Mouse (Mus musculus) heart, embryonic 15.5 days (tissue): ENCODE measurements around the gene Epha8. TPM values are rescaled to one million over a fixed set of nuclear protein-coding genes. Genes with fewer than 3 reads are reported as not detected.

ENCODE experiments used
- ATAC-seq: fragments of 200-750 bp; cut with Nextera tagmentation; replicated peaks from 2 replicates; pipeline ENCODE4 v1.8.0; 2017; ENCODE audit warnings: low read depth, moderate TSS enrichment; ENCODE audit not compliant: insufficient number of reproducible peaks, insufficient read depth, low FRiP score
- H3K27ac ChIP-seq: fragments of 300-500 bp; sonication (generic); 2 replicates; pipeline ENCODE4 v1.5.1; 2015; ENCODE audit warnings: mild to moderate bottlenecking, inconsistent platforms
- H3K27me3 ChIP-seq: fragments of 300-500 bp; sonication (generic); 2 replicates; pipeline ENCODE4 v1.6.1; 2015; ENCODE audit warnings: inconsistent platforms
- H3K36me3 ChIP-seq: fragments of 300-500 bp; sonication (generic); 2 replicates; pipeline ENCODE4 v1.6.1; 2015; ENCODE audit warnings: mild to moderate bottlenecking, inconsistent platforms
- H3K4me1 ChIP-seq: fragments of 300-500 bp; sonication (generic); replicated peaks from 2 replicates; pipeline ENCODE4 v1.6.1; 2015; ENCODE audit warnings: inconsistent platforms
- H3K4me2 ChIP-seq: fragments of 300-500 bp; sonication (generic); 2 replicates; pipeline ENCODE4 v1.6.1; 2015; ENCODE audit warnings: inconsistent platforms, mild to moderate bottlenecking, moderate library complexity
- H3K4me3 ChIP-seq: fragments of 300-500 bp; sonication (generic); 2 replicates; pipeline ENCODE4 v1.5.1; 2015; ENCODE audit warnings: mild to moderate bottlenecking, inconsistent platforms
- H3K9ac ChIP-seq: fragments of 300-500 bp; sonication (generic); 2 replicates; pipeline ENCODE4 v1.6.1; 2015; ENCODE audit warnings: mild to moderate bottlenecking, inconsistent platforms
- H3K9me3 ChIP-seq: fragments of 300-500 bp; sonication (generic); replicated peaks from 2 replicates; pipeline ENCODE4 v1.6.1; 2016; ENCODE audit warnings: inconsistent platforms
- WGBS: fragments of 180-500 bp; shearing (Covaris S2); methylation state at CpG from one replicate; pipeline ENCODE4 v1.1.7; 2015; ENCODE audit warnings: mixed read lengths; 5-methylcytosine and 5-hydroxymethylcytosine counted together
- polyA plus RNA-seq: library from polyadenylated mRNA; unstranded; fragments of >200 nt; fragmentation: Nextera tagmentation; extraction: Ambion mirVana; gene quantifications from 2 replicates; pipeline ENCODE4 v1.2.1, GENCODE M21; 2015

Gene Epha8
- polyA plus RNA-seq, 1 experiment from 2014 or later: 0.04 TPM

GRCm38 (mm10) chr4:136898637-136899036 lies 58.0 kb downstream of the Epha8 start, which contains the start of gene C1qa:
Gene C1qa (minus strand): TSS chr4:136898803.
- 65% methylated on average over 9 of the region's 9 CpGs for WGBS

GRCm38 (mm10) chr4:136898084-136898598 lies 58.5 kb downstream of the Epha8 start:
- Histone ChIP-seq H3K27me3 (peaks cover 79% of the 10 kb centered on the region), H3K27ac (no peak overlapping the region), H3K9ac (no peak overlapping the region), H3K4me3 (no peak overlapping the region), H3K36me3 (no peaks in the 10 kb centered on the region), H3K4me2 (no peak overlapping the region), H3K9me3 (no peaks in the 10 kb centered on the region), H3K4me1 (no peaks in the 10 kb centered on the region)
- ATAC-seq: no peak
- WGBS: 62% methylated on average over 9 of the region's 9 CpGs

More at GRCm38 (mm10) chr4:136898637-136899036, 58.0 kb downstream of the Epha8 start, which contains the start of gene C1qa:
- Histone ChIP-seq H3K27me3 (peaks cover 79% of the 10 kb centered on the region), H3K4me1 (no peaks in the 10 kb centered on the region), H3K4me2 (no peak within 1 kb of the TSS), H3K36me3 (no peaks in the 10 kb centered on the region), H3K27ac (no peak within 1 kb of the TSS), H3K9me3 (no peaks in the 10 kb centered on the region), H3K9ac (no peak within 1 kb of the TSS), H3K4me3 (no peak within 1 kb of the TSS)
- no peak for ATAC-seq

GRCm38 (mm10) chr4:136896461-136896860 lies 60.2 kb downstream of the Epha8 start:
- WGBS: 39% methylated on average over 10 of the region's 10 CpGs
- H3K4me1 ChIP-seq: no peaks in the 10 kb centered on the region
- ATAC-seq: no peak
- peaks cover 88% of the 10 kb centered on the region for H3K27me3 ChIP-seq
- H3K9ac ChIP-seq: no peak overlapping the region
- H3K27ac ChIP-seq: no peak overlapping the region
- H3K4me2 ChIP-seq: no peak overlapping the region
- no peaks in the 10 kb centered on the region for H3K9me3 ChIP-seq
- no peaks in the 10 kb centered on the region for H3K36me3 ChIP-seq
- no peak overlapping the region for H3K4me3 ChIP-seq

- no peak overlapping the region for H3K9ac ChIP-seq
Observed at GRCm38 (mm10) chr4:136895861-136896260, 60.8 kb downstream of the Epha8 start.

GRCm38 (mm10) chr4:136894821-136895220 lies 61.8 kb downstream of the Epha8 start:
- peaks cover 96% of the 10 kb centered on the region for H3K27me3 ChIP-seq
- ATAC-seq: no peak

More at GRCm38 (mm10) chr4:136895861-136896260, 60.8 kb downstream of the Epha8 start:
- no peaks in the 10 kb centered on the region for H3K36me3 ChIP-seq
- H3K4me2 ChIP-seq: no peak overlapping the region
- H3K4me1 ChIP-seq: no peaks in the 10 kb centered on the region
- H3K27me3 ChIP-seq: peaks cover 92% of the 10 kb centered on the region
- ATAC-seq: no peak
- no peak overlapping the region for H3K27ac ChIP-seq
- no peak overlapping the region for H3K4me3 ChIP-seq
- no peaks in the 10 kb centered on the region for H3K9me3 ChIP-seq
- WGBS: 3% methylated on average over 15 of the region's 15 CpGs

GRCm38 (mm10) chr4:136893691-136894543 lies 62.7 kb downstream of the Epha8 start:
- no peak for ATAC-seq
- H3K9me3 ChIP-seq: no peaks in the 10 kb centered on the region
- H3K27ac ChIP-seq: no peak overlapping the region
- WGBS: 5% methylated on average over 9 of the region's 9 CpGs
- no peaks in the 10 kb centered on the region for H3K36me3 ChIP-seq
- no peak overlapping the region for H3K4me2 ChIP-seq
- H3K27me3 ChIP-seq: peaks cover 97% of the 10 kb centered on the region
- no peak overlapping the region for H3K4me3 ChIP-seq
- no peaks in the 10 kb centered on the region for H3K4me1 ChIP-seq
- H3K9ac ChIP-seq: no peak overlapping the region

More at GRCm38 (mm10) chr4:136894821-136895220, 61.8 kb downstream of the Epha8 start:
- Histone ChIP-seq H3K9ac (no peak overlapping the region), H3K4me1 (no peaks in the 10 kb centered on the region), H3K4me2 (no peak overlapping the region), H3K36me3 (no peaks in the 10 kb centered on the region), H3K27ac (no peak overlapping the region), H3K9me3 (no peaks in the 10 kb centered on the region), H3K4me3 (no peak overlapping the region)
- WGBS: 61% methylated on average over 4 of the region's 4 CpGs

- ATAC-seq: no peak
- Histone ChIP-seq H3K9me3 (no peaks in the 10 kb centered on the region), H3K27me3 (peaks cover 90% of the 10 kb centered on the region), H3K9ac (no peak within 1 kb of the TSS), H3K36me3 (no peaks in the 10 kb centered on the region), H3K4me2 (no peak within 1 kb of the TSS), H3K4me3 (no peak within 1 kb of the TSS), H3K27ac (no peak within 1 kb of the TSS), H3K4me1 (no peaks in the 10 kb centered on the region)
- 49% methylated on average over 5 of the region's 5 CpGs for WGBS
Observed at GRCm38 (mm10) chr4:136892811-136893210, 63.8 kb downstream of the Epha8 start, which contains the start of gene C1qc. Gene C1qc (minus strand): TSS chr4:136893065.

- Histone ChIP-seq H3K4me3 (no peak overlapping the region), H3K4me1 (no peaks in the 10 kb centered on the region), H3K9me3 (no peaks in the 10 kb centered on the region), H3K9ac (no peak overlapping the region), H3K27ac (no peak overlapping the region), H3K36me3 (no peaks in the 10 kb centered on the region), H3K4me2 (no peak overlapping the region), H3K27me3 (peaks cover 90% of the 10 kb centered on the region)
- 46% methylated on average over 7 of the region's 7 CpGs for WGBS
- ATAC-seq: no peak
Observed at GRCm38 (mm10) chr4:136892371-136892770, 64.2 kb downstream of the Epha8 start.

- peaks cover 80% of the 10 kb centered on the region for H3K27me3 ChIP-seq
- H3K27ac ChIP-seq: no peak overlapping the region
- WGBS: 79% methylated on average over 4 of the region's 4 CpGs
- H3K4me1 ChIP-seq: no peaks in the 10 kb centered on the region
- H3K36me3 ChIP-seq: no peaks in the 10 kb centered on the region
- H3K9me3 ChIP-seq: no peaks in the 10 kb centered on the region
- no peak overlapping the region for H3K9ac ChIP-seq
- H3K4me3 ChIP-seq: no peak overlapping the region
- no peak overlapping the region for H3K4me2 ChIP-seq
- ATAC-seq: no peak
Observed at GRCm38 (mm10) chr4:136891115-136891514, 65.5 kb downstream of the Epha8 start.

- H3K9me3 ChIP-seq: no peaks in the 10 kb centered on the region
- H3K27me3 ChIP-seq: peaks cover 76% of the 10 kb centered on the region
- no peak overlapping the region for H3K27ac ChIP-seq
- no peak overlapping the region for H3K4me3 ChIP-seq
- no peak for ATAC-seq
- no peaks in the 10 kb centered on the region for H3K4me1 ChIP-seq
- no peak overlapping the region for H3K9ac ChIP-seq
- H3K4me2 ChIP-seq: no peak overlapping the region
- no peaks in the 10 kb centered on the region for H3K36me3 ChIP-seq
- WGBS: 78% methylated on average over 15 of the region's 15 CpGs
Observed at GRCm38 (mm10) chr4:136889981-136890380, 66.6 kb downstream of the Epha8 start.

GRCm38 (mm10) chr4:136887714-136888113 lies 68.9 kb downstream of the Epha8 start:
- H3K27ac ChIP-seq: no peak overlapping the region
- H3K9ac ChIP-seq: no peak overlapping the region
- peaks cover 58% of the 10 kb centered on the region for H3K27me3 ChIP-seq
- ATAC-seq: no peak
- H3K36me3 ChIP-seq: no peaks in the 10 kb centered on the region
- no peaks in the 10 kb centered on the region for H3K9me3 ChIP-seq
- no peak overlapping the region for H3K4me2 ChIP-seq
- H3K4me3 ChIP-seq: no peak overlapping the region
- no peaks in the 10 kb centered on the region for H3K4me1 ChIP-seq
- 62% methylated on average over 5 of the region's 5 CpGs for WGBS
